Mouse (Mus musculus) heart, postnatal 36 days (tissue): ENCODE results near the gene AY358078. TPM values are rescaled to one million over a fixed set of nuclear protein-coding genes. Genes with fewer than 3 reads are reported as not detected.
A peak's percentile ranks its signal among the peaks of the same experiment; 100 is the strongest.

ENCODE experiments used
- DNase-seq, 2 experiments: peaks; one replicate each; pipeline ENCODE4 v3.0.0; 2021 to 2022
- intact Hi-C: fragments of 180-260 bp; cut with DNase I; formaldehyde crosslinking; loops from one replicate; pipeline ENCODE4 v1.15.1; 2025
- microRNA-seq, 2 experiments: library from miRNA; unstranded; fragments of <30 nt; microRNA quantifications; one replicate each; pipeline ENCODE4 v1.2.0; 2021; ENCODE audit warnings: borderline number of aligned reads in 2 of 2
- total RNA-seq, 2 experiments: library from RNA; stranded (reverse); gene quantifications; 2 replicates each; pipeline ENCODE4 v1.2.3; 2021

Gene AY358078
- total RNA-seq, 2 experiments from 2014 or later, result not detected

DNA sequence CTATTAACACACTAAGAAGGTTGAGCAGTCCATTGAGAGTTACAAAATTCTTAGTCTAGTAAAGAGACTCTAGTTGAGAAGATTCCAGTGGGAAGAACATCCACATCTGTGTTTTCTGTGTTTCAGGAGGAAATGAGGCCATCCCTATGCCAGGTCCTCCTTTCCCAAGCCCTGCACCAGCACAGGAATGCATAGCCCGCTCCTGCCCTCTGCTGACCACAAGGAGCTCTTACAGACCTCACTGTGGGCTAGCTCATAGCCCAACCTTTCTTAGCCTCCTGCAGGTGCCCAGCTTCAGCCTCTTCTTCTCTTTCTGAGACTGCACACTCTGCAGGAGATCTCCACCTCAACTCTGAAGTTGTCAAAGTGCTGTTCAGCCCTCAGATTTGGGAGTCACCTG lies 63.8 kb downstream of the AY358078 start:
- peak in 1 of 2 experiments; percentile 14 for DNase-seq
- intact Hi-C loops, result loop anchor here (5.0 kb wide), 1 partner anchor 91 kb away; the partner anchor contains the start of gene Ang4

DNA sequence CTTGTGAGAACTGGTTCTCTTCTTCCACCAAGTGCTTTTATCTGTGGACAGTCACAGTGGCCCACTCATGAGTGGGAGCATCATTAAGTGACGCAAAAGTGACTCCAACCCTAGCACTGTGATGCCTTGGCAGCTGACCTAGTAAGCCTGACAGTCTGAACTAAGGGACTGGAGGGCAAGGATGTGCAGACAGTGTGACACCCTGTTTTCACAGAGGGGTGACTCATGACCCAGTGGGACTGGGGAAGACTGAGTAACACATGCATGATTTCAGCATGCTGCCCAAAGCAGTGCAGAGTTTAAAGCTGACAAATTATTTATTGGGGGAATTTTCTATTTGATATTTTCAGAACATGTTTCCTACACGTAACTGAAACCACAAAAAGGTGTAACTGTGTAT lies 70.9 kb downstream of the AY358078 start:
- intact Hi-C loops, result no loop called here
- no peak for DNase-seq

GRCm38 (mm10) chr14:51871741-51872140 lies 71.9 kb downstream of the AY358078 start:
- no peak for DNase-seq
- intact Hi-C loops, result no loop called here

Small RNA genes lying within 50 kb of the gene (microRNA-seq; reads per million reads assigned to microRNA genes)
- gene Gm27375, result 0 reads per million in 2 experiments

Other genes starting within 250 kb of the AY358078 start
- not detected for gene Gm5622, start 247.3 kb upstream of the AY358078 start, total RNA-seq
- gene Gm17175, start 226.0 kb upstream of the AY358078 start, total RNA-seq, result not detected
- gene Gm17174, start 207.9 kb upstream of the AY358078 start, total RNA-seq, result not detected
- gene Gm17078, start 188.7 kb upstream of the AY358078 start, total RNA-seq, result not detected
- not detected for gene Gm4181, start 164.4 kb upstream of the AY358078 start, total RNA-seq
- gene Gm17079, start 104.6 kb upstream of the AY358078 start, total RNA-seq, result not detected
- gene Gm5800, start 82.9 kb upstream of the AY358078 start, total RNA-seq, result not detected
- not detected for gene Ang4, start 26.5 kb upstream of the AY358078 start, total RNA-seq
- gene Ear6, start 53.7 kb downstream of the AY358078 start, total RNA-seq, result not detected
- gene Mettl17, start 84.8 kb downstream of the AY358078 start, total RNA-seq, result 10 to 100 TPM; 19.3 to 24.4 TPM
- under 1 TPM; 0.11 to 0.22 TPM for gene Slc39a2, start 92.8 kb downstream of the AY358078 start, total RNA-seq
- 1,000 to 10,000 TPM; 1,444 to 1,487 TPM for gene Ndrg2, start 114.1 kb downstream of the AY358078 start, total RNA-seq
- not detected for gene Tppp2, start 118.4 kb downstream of the AY358078 start, total RNA-seq
- gene Rnase13, start 122.7 kb downstream of the AY358078 start, total RNA-seq, result not detected
- 10 to 100 TPM; 30.3 to 34.7 TPM for gene Arhgef40, start 184.7 kb downstream of the AY358078 start, total RNA-seq
- 1 to 10 TPM; 2.1 to 2.3 TPM for gene Tmem253, start 215.6 kb downstream of the AY358078 start, total RNA-seq
- gene Zfp219, start 220.7 kb downstream of the AY358078 start, total RNA-seq, result 10 to 100 TPM; 27.8 to 31.7 TPM
- not detected for gene Olfr221, start 242.4 kb downstream of the AY358078 start, total RNA-seq